Comparison of ENCODE assay signal across 22 mouse cellular contexts in genomic region chr16:97421671-97422070, GRCm38 (mm10). TPM values are rescaled to one million over a fixed set of nuclear protein-coding genes. Genes with fewer than 3 reads are reported as not detected.
"Had no signal": no experiment of that assay in that cellular context is flagged by ENCODE, and none has a peak within 500 bp of the region (broad histone marks: within the 10 kb centered on the region; RNA-seq: fewer than 3 reads in every experiment).

No protein-coding gene starts in this region.

- H3K9me3 ChIP-seq: limb, embryonic 10.5 days; limb, embryonic 13.5 days; liver, embryonic 12.5 days; liver, embryonic 15.5 days; midbrain, embryonic 12.5 days; midbrain, embryonic 15.5 days had no signal

- DNase-seq: kidney, adult 18-20 months; kidney, adult 9 months; kidney, postnatal 14 days; kidney, postnatal 4 days; layer of hippocampus, postnatal 36 days; liver; lung, adult 18-20 months; thymus, adult 2 months; thymus, postnatal 14 days; thymus, postnatal 4 days had no signal

- H3K4me2 ChIP-seq: limb, embryonic 13.5 days; liver, embryonic 12.5 days; liver, embryonic 15.5 days; midbrain, embryonic 12.5 days; midbrain, embryonic 15.5 days had no signal

- ATAC-seq: liver, embryonic 12.5 days; midbrain, embryonic 15.5 days had no signal

- H3K36me3 ChIP-seq: limb, embryonic 10.5 days; limb, embryonic 13.5 days; liver, embryonic 12.5 days; liver, embryonic 15.5 days; midbrain, embryonic 12.5 days; midbrain, embryonic 15.5 days had no signal

- H3K9ac ChIP-seq: limb, embryonic 13.5 days; liver, embryonic 12.5 days; liver, embryonic 15.5 days; midbrain, embryonic 12.5 days; midbrain, embryonic 15.5 days had no signal

- H3K4me3 ChIP-seq: left cerebral cortex, adult 2 months; limb, embryonic 10.5 days; limb, embryonic 13.5 days; liver, embryonic 12.5 days; liver, embryonic 15.5 days; midbrain, embryonic 12.5 days; midbrain, embryonic 15.5 days had no signal

- H3K27me3 ChIP-seq: limb, embryonic 13.5 days; liver, embryonic 12.5 days; liver, embryonic 15.5 days; midbrain, embryonic 12.5 days; midbrain, embryonic 15.5 days had no signal

- H3K27ac ChIP-seq: left cerebral cortex, adult 2 months; limb, embryonic 10.5 days; limb, embryonic 13.5 days; liver, embryonic 12.5 days; liver, embryonic 15.5 days; macrophage; midbrain, embryonic 12.5 days; midbrain, embryonic 15.5 days; stomach, postnatal 0 days had no signal

- H3K4me1 ChIP-seq: limb, embryonic 13.5 days; liver, embryonic 15.5 days; midbrain, embryonic 12.5 days; midbrain, embryonic 15.5 days had no signal

RNA-seq across cellular contexts. Expression of gene Mx1, which starts 41.0 kb away (rescaled TPM):
- polyA plus RNA-seq: kidney, embryonic 16.5 days; limb, embryonic 10.5 days; neural tube, embryonic 11.5 days; neural tube, embryonic 14.5 days had no signal
